Mouse (Mus musculus) liver, embryonic 14.5 days (tissue): ENCODE measurements around the gene Ctu2. TPM values are rescaled to one million over a fixed set of nuclear protein-coding genes. Genes with fewer than 3 reads are reported as not detected.

Experiments
- ATAC-seq: fragments of 200-750 bp; cut with Nextera tagmentation; 2 replicates; pipeline ENCODE4 v1.8.0; 2017; ENCODE audit warnings: moderate number of reproducible peaks, mild to moderate bottlenecking, moderate library complexity; ENCODE audit not compliant: insufficient read depth
- DNase-seq, 3 experiments: peaks; one replicate each; pipeline ENCODE4 v3.0.0-alpha.2; 2012 to 2013; ENCODE audit warnings: low read depth in 3 of 3, low spot score in 3 of 3
- H3K27ac ChIP-seq: fragments of 300-500 bp; sonication (generic); 2 replicates; pipeline ENCODE4 v1.5.1; 2014; ENCODE audit warnings: moderate library complexity, mild to moderate bottlenecking, control low read depth, inconsistent platforms
- H3K27me3 ChIP-seq: fragments of 300-500 bp; sonication (generic); 2 replicates; pipeline ENCODE4 v1.6.1; 2014; ENCODE audit warnings: mild to moderate bottlenecking, low read length, moderate library complexity; ENCODE audit not compliant: control insufficient read depth, insufficient read depth
- H3K36me3 ChIP-seq: fragments of 300-500 bp; sonication (generic); replicated peaks from 2 replicates; pipeline ENCODE4 v1.6.1; 2014; ENCODE audit warnings: low read depth; ENCODE audit not compliant: control insufficient read depth, insufficient read depth
- H3K4me1 ChIP-seq, 2 experiments: fragments of 200-500 bp in 1 of 2; fragments of 300-500 bp in 1 of 2; sonication (generic) in 1 of 2; replicated peaks; 2 replicates each; pipeline ENCODE4 v1.6.1; 2012 to 2014; ENCODE audit warnings: antibody characterized with exemption in 1 of 2, inconsistent platforms in 1 of 2, low read length in 1 of 2; ENCODE audit not compliant: control insufficient read depth in 2 of 2, insufficient read depth in 2 of 2
- H3K4me2 ChIP-seq: fragments of 300-500 bp; sonication (generic); 2 replicates; pipeline ENCODE4 v1.6.1; 2014; ENCODE audit warnings: low read depth, mild to moderate bottlenecking, control low read depth, moderate library complexity
- H3K4me3 ChIP-seq, 2 experiments: fragments of 200-500 bp in 1 of 2; fragments of 300-500 bp in 1 of 2; sonication (generic) in 1 of 2; 2 replicates each; pipeline ENCODE4 v1.5.1; 2012 to 2014; ENCODE audit warnings: low read depth in 2 of 2, low read length in 2 of 2, mild to moderate bottlenecking in 2 of 2, control low read depth in 1 of 2, inconsistent platforms in 1 of 2, moderate library complexity in 1 of 2; ENCODE audit not compliant: insufficient read depth in 1 of 2
- H3K9ac ChIP-seq: fragments of 300-500 bp; sonication (generic); replicated peaks from 2 replicates; pipeline ENCODE4 v1.6.1; 2014; ENCODE audit warnings: mild to moderate bottlenecking, control low read depth, moderate library complexity
- H3K9me3 ChIP-seq: fragments of 300-500 bp; sonication (generic); 2 replicates; pipeline ENCODE4 v1.6.1; 2016; ENCODE audit warnings: low read length, mixed read lengths; ENCODE audit not compliant: control insufficient read depth
- CTCF ChIP-seq: IDR thresholded peaks from 2 replicates; pipeline ENCODE4 v1.5.1; 2016; ENCODE audit warnings: antibody characterized with exemption, low read depth, control low read depth
- EP300 ChIP-seq: IDR thresholded peaks from 2 replicates; pipeline ENCODE4 v1.6.1; 2016; ENCODE audit warnings: antibody characterized with exemption, low read depth
- WGBS: fragments of 180-500 bp; shearing (Covaris S2); extraction: QIAGEN DNeasy Blood & Tissue Kit; methylation state at CpG from one replicate; pipeline ENCODE4 v1.1.7; 2014; ENCODE audit not compliant: insufficient replicate concordance; 5-methylcytosine and 5-hydroxymethylcytosine counted together
- polyA plus RNA-seq, 2 experiments: library from polyadenylated mRNA; depleted of rRNA in 1 of 2; stranded (reverse) in 1 of 2; unstranded in 1 of 2; fragments of >200 nt; fragmentation: Nextera tagmentation in 1 of 2; extraction: Ambion mirVana in 1 of 2; gene quantifications; 2 replicates each; pipeline versions ENCODE4 v1.2.1 to v1.2.3; 2012 to 2014

The Ctu2 gene
- polyA plus RNA-seq, 2 experiments, result 11.7 to 13.9 TPM

DNA sequence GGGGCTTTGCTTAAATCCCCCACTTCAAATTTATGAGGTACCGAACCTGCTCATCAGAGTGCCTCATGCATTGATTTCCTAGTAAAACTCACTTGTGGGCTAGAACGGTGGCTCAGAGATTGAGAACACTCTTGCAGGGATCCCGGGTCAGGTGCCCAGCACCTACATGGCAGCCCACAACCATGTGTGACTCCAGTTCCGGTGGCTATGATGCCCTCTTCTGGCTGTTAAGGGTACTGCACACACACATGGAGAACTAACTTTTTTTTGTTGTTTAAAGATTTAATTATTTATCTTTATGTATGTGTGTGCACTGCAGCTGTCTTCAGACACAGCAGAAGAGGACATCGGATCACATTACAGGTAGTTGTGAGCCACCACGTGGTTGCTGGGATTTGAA lies 40.6 kb upstream of the Ctu2 start:
- no peaks in the 10 kb centered on the region for H3K36me3 ChIP-seq
- H3K4me2 ChIP-seq, result no peak overlapping the region
- TF ChIP-seq EP300 (no peak), CTCF (peak; percentile 73)
- no peak for DNase-seq
- 80% methylated on average over 6 of the region's 6 CpGs for WGBS
- no peak overlapping the region for H3K27ac ChIP-seq
- H3K4me3 ChIP-seq, result no peak overlapping the region
- ATAC-seq, result no peak
- H3K9me3 ChIP-seq, result no peaks in the 10 kb centered on the region
- H3K9ac ChIP-seq, result no peak overlapping the region
- H3K4me1 ChIP-seq, result peaks cover 3 to 19% of the 10 kb centered on the region in 2 experiments
- H3K27me3 ChIP-seq, result no peaks in the 10 kb centered on the region

GRCm38 (mm10) chr8:122436146-122436545 lies 39.8 kb upstream of the Ctu2 start:
- ATAC-seq (no peak), DNase-seq (no peak)
- no peak overlapping the region for H3K4me3 ChIP-seq
- no peak overlapping the region for H3K27ac ChIP-seq
- no peaks in the 10 kb centered on the region for H3K9me3 ChIP-seq
- 85% methylated on average over 9 of the region's 9 CpGs for WGBS
- no peak overlapping the region for H3K4me2 ChIP-seq
- H3K27me3 ChIP-seq, result no peaks in the 10 kb centered on the region
- no peak for TF ChIP-seq EP300
- TF ChIP-seq CTCF, result no peak
- no peak overlapping the region for H3K9ac ChIP-seq
- H3K36me3 ChIP-seq, result no peaks in the 10 kb centered on the region
- H3K4me1 ChIP-seq, result peaks cover 3 to 15% of the 10 kb centered on the region in 2 experiments

DNA sequence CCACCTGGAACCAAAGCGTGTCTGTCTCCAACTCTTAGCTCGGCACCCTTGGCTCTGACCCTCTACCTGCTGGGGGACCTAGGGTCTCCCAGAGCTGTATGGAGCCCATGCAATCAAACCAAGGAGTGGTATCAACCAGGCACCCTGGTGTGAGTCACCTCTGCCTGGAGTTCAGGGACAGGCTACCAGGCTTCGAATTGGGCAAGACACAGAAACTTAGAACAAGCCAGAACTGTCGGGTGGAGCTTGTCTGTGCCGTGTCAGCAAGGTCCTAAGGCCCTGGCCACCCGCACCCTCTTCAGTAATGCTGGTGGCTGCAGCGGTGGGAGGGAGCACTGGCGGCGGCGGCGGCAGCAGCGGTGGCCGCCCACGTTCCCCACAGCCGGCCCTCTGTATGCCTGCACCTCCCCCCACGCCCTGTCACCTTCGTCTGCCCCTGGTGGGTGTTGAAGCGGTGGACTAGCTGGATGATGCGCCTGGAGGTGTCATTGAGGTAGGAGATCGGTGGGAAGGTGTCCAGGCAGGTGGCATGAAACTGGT lies 39.3 kb upstream of the Ctu2 start:
- DNase-seq (no peak), ATAC-seq (no peak)
- H3K4me3 ChIP-seq, result no peak overlapping the region
- no peaks in the 10 kb centered on the region for H3K36me3 ChIP-seq
- H3K27ac ChIP-seq, result no peak overlapping the region
- no peak overlapping the region for H3K4me2 ChIP-seq
- no peaks in the 10 kb centered on the region for H3K27me3 ChIP-seq
- no peak overlapping the region for H3K9ac ChIP-seq
- no peak for TF ChIP-seq EP300
- TF ChIP-seq CTCF, result no peak
- 69% methylated on average over 20 of the region's 20 CpGs for WGBS
- H3K9me3 ChIP-seq, result no peaks in the 10 kb centered on the region
- H3K4me1 ChIP-seq, result peaks cover 3 to 11% of the 10 kb centered on the region in 2 experiments

DNA sequence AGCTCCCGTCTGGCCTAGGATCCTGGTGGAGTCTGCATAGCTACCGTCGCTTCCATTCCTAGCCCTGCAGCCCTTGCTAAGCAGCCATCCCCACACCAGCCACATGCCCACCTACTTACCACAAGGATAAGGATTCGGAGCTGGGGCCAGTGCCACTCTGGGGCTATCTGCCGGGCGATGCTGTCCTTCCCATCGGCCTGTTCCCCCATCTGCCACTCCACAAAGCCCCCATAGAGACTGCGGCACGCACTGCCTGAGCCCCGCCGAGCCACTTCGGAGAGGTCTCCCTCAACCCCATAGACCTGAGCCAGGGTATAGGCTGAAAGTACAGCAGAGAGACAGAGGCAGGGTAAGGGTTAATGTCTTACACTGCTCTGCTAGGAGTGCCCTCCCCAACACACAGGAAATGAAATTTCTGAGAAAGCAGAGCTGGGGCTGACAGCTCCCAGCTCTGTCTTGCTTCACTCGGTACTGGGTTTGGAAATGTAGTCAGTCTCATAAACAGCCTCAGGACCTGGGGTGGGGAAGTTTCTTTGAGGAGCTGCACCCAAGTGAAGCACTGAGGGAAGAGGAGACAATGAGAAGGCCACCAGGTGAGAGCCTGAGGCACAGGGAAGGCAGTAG lies 38.1 kb upstream of the Ctu2 start:
- Histone ChIP-seq H3K9me3 (no peaks in the 10 kb centered on the region), H3K36me3 (no peaks in the 10 kb centered on the region), H3K4me2 (no peak overlapping the region), H3K4me3 (no peak overlapping the region), H3K9ac (no peak overlapping the region), H3K4me1 (peaks cover 3 to 11% of the 10 kb centered on the region in 2 experiments), H3K27ac (no peak overlapping the region), H3K27me3 (no peaks in the 10 kb centered on the region)
- ATAC-seq, result no peak
- DNase-seq, result no peak
- 75% methylated on average over 13 of the region's 13 CpGs for WGBS
- TF ChIP-seq EP300 (no peak), CTCF (no peak)

GRCm38 (mm10) chr8:122439336-122439735 lies 36.6 kb upstream of the Ctu2 start:
- no peak for DNase-seq
- TF ChIP-seq EP300, result no peak
- TF ChIP-seq CTCF, result no peak
- Histone ChIP-seq H3K4me2 (no peak overlapping the region), H3K9ac (no peak overlapping the region), H3K9me3 (no peaks in the 10 kb centered on the region), H3K27me3 (no peaks in the 10 kb centered on the region), H3K4me1 (peaks cover 1 to 10% of the 10 kb centered on the region in 2 experiments; a peak in 3 of 4 replicates), H3K36me3 (no peaks in the 10 kb centered on the region), H3K4me3 (no peak overlapping the region), H3K27ac (no peak overlapping the region)
- WGBS, result 90% methylated on average over 16 of the region's 16 CpGs
- ATAC-seq, result no peak
